Mouse (Mus musculus) layer of hippocampus, postnatal 14 days (tissue): ENCODE measurements around the gene Mylk3. TPM values are rescaled to one million over a fixed set of nuclear protein-coding genes. Genes with fewer than 3 reads are reported as not detected.
A peak's percentile ranks its signal among the peaks of the same experiment; 100 is the strongest.

Experiments used
- DNase-seq, 2 experiments: peaks; one replicate each; pipeline ENCODE4 v3.0.0; 2021 to 2022; ENCODE audit warnings: low spot score in 2 of 2, mixed read lengths in 1 of 2
- long read RNA-seq, 2 experiments: library from polyadenylated mRNA; stranded (forward); transcript quantifications; one replicate each; pipeline ENCODE4 v2.0.0; 2021
- total RNA-seq, 2 experiments: library from RNA; stranded (reverse); gene quantifications; 2 replicates each; pipeline ENCODE4 v1.2.3; 2021

Mylk3 gene
- 1 to 10 TPM in 1 of 2 experiments, under 1 TPM in 1; 0.78 to 1.2 TPM for total RNA-seq
- long read RNA-seq, experiment 1, partial matches to known transcripts: 0 of 1 reads
- long read RNA-seq, experiment 1, other reads (novel, unspliced or antisense): 1 of 1 reads
- long read RNA-seq, experiment 2, partial matches to known transcripts: 0 of 1 reads
- long read RNA-seq, experiment 2, other reads (novel, unspliced or antisense): 0 of 1 reads

DNA sequence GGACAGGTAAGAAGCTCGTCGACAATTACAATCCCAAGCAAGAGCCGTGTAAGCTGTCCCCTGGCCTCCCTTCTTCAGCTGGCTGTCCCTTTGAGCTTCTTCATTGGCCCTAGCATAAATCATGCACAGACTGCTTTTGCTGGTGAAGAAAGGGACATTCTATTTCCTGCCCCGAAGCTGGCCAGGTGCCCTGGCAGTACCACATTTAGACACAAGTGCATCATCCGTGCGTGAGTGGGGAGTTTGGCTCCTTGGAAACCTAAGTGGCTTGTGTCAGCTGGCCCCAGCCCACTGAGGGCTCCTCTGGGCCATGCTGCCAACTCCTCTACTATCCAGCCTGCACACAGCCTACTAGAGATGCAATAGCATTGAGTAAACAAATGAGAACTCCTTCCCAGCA is at the start of gene Mylk3:
TSS of gene Mylk3 (minus strand) at position 141 of the 400 bp plus-strand sequence.
- peak in 1 of 2 experiments; percentile 35 for DNase-seq

GRCm38 (mm10) chr8:85435736-85436135 is 49.6 kb upstream of the Mylk3 start:
- no peak for DNase-seq

GRCm38 (mm10) chr8:85434817-85435216 is 48.7 kb upstream of the Mylk3 start:
- no peak for DNase-seq

DNA sequence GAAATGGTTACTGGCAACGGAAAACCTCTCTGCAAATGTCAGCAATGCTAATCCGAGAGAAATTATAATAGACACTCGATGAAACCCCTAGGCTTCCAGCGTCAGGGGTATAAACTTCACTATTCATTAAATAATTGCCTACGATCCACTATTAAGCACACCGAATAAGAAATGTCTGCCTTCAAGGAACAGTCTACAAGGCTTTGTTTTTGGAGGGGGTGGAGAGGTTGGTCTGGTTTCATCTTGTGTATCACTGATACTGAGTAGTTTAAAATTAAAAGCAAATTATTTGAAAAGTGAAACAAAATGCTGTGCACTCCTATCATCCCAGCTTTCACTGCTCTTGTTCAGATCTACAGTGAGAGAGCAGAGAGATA is 46.9 kb upstream of the Mylk3 start:
- no peak for DNase-seq

DNA sequence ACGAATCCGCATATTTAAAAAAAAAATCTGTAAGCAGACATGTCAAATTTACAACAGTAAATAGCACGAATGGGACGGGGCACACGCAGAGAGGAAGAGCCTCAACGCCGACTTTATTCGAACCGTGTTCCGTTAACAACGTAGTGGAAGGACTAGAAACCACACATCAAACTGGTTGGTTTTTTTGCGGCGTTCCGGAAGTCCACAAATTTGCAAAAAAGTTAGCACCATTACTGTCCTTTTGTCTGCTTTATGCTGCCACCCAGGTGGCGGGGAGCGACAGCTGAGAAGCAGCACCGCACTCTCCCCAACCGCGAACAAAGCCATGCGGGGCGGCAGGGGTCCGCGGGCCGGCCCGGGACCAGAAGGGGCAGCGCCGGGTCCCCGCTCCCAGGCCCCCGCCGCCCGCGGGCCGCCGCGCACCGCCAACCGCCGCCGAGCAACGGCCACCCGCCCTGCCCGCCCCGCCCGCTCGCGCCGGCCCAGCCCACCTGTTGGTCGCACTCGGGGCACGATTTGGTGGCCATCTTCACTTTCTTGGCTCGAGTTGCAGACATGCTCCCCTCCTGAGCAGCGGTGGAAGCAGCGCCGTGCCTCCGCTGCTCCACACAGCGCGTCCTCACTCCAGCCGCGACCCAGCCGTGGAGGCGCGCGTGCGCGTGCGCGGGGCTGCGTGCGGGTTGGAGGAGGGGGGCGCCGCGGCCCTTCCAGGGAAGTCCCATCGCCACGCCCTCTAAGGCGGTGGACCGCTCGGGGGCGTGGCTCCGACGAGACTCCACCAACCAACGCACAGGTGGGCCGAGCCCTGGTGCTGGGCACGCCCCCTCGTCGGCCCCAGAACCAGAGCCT is 46.2 kb upstream of the Mylk3 start, which contains the start of gene 4921524J17Rik:
TSS of gene 4921524J17Rik (minus strand) at position 666 of the 849 bp plus-strand sequence.
- peak; percentile 94 to 97 for DNase-seq

DNA sequence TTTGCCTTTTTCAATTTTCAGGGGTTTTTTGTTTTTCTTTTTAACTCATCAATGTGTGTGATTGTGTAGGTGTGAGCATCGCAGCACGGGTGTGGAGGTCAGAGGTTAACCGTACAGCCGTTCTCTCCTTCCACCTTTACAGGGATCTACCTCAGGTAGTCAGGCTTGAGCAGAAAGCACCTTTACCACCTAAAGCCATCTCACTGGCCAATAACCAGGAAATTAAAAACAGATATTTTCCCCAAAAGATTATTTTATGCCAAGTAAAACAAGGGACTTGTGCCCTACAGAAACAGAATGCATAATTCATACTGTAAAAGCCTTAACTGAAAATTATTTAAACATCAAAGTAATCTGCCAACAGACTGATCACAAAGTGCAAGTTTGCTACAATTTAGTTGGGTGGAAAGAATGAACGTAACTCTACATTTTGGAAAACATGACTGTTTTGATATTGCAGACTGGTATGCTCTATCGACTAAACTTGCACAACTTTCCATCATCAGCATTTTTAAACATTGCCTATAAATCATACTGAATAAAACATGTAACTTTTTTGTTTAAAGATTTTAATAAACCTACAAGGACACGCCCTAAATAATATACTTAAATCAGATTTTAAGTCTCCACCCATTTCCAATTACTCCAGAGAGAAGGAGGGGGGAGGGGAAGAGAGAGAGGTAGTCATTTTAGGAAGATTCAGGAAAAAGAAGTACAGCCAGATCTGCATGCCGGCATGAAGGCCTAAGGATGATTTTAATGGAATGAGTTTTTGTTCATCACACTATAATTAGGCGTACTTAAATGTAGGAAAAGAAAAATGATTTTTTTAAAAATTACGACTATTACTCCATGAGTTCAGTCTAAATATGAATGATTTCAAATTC is 45.4 kb upstream of the Mylk3 start:
- no peak for DNase-seq

DNA sequence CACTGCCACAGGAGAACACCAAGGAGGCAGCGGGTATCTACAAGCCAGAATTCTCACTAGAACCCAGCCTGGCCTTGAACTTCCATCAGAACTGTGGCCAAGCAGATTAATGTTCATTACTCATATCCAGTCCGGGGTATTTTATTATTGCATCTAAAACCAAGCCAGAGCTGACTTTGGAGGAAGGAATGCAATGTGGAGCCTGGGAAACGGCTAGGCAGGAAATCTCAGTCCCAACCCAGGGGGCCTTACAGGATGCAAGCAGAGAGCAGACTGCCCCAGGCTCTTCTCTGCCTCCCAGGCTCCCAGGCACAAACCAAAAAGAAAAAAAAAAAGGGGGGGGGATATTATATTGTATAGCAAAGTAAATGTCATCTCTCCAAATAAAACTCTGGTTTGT is 44.7 kb upstream of the Mylk3 start:
- DNase-seq: no peak

- no peak for DNase-seq
These were observed 43.1 kb upstream of the Mylk3 start for GRCm38 (mm10) chr8:85429219-85429618.

- DNase-seq: no peak
These were observed 40.9 kb upstream of the Mylk3 start for GRCm38 (mm10) chr8:85427026-85427425.

DNA sequence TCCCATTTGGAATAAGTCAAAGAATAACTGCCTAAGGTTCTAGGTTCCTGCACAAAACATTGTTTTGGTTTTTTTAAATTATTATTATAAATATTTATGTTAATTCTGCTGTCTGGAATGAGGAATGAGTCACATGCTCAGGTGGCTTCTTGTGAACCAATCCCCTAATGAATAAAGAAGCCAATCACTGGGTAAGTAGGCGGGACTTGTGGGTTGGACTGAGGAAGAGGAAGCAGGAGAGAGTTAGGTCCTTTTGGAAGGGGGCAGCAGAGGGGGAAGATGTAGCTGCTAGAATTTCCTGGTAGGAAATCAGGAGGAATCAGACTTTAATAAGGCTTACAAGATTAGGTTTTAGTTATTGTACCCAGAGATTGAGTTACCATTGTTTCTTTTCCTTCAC is 35.2 kb upstream of the Mylk3 start:
- DNase-seq: no peak

DNA sequence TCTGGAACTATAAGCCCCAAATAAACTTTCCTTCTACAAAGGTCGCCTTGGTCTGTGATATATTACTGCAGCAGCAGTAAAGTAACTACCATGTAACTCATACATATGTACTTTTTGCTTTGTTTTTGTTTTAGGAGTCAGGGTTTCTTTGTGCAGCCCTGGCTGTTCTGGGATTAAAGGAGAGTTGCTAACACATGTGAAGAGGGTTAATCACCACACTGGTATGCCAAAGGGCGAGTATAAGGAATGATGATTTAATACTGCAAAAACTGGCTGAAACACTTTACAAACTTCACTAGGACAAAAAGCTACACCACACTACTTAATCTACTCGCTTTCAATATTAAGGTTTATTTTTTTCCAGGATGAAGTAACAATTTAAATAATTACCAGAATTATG is 22.4 kb upstream of the Mylk3 start:
- no peak for DNase-seq

DNA sequence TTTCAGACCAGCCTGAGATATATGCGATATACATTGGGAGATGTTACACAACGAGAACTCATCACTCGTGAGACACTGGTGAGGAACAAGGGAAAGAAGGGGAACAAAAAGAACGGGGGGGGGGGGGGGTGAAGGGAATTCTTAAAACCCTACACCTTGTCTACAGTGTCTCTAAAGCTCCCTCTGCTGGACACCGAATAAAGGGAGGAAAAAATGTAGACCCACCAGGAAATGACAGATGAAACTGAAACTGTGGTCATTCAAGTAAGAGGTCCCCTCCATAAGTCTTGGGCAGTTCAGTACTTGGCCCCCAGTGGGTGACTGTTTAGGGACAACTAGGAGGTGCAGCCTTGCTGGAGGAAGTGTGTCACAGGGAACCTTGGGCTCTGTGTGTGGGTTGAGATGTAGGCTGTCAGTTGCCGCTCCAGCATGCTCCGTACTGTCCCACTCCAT is 21.9 kb upstream of the Mylk3 start:
- DNase-seq: peak in 1 of 2 experiments; percentile 53

GRCm38 (mm10) chr8:85405961-85406360 is 19.8 kb upstream of the Mylk3 start:
- no peak for DNase-seq

GRCm38 (mm10) chr8:85405418-85405817 is 19.3 kb upstream of the Mylk3 start:
- no peak for DNase-seq

DNA sequence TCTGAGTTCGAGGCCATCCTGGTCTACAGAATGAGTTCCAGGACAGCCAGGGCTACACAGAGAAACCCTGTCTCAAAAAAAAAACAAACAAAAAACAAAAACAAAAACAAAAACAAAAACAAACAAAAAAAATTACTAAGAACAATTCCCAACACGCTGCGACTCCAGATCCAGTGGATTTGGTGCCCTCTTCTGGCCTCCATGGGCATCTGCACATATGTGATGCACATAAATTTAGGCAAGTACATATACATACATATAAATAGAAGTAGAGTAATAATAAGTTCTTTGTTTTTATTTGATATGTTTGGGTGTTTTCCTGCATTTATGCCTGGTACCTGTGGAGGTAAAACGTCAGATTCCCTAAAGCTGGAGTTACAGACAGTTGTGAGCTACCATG is 12.4 kb upstream of the Mylk3 start:
- DNase-seq: no peak

- peak in 1 of 2 experiments; percentile 30 for DNase-seq
These were observed 11.4 kb upstream of the Mylk3 start for GRCm38 (mm10) chr8:85397508-85397907.

DNA sequence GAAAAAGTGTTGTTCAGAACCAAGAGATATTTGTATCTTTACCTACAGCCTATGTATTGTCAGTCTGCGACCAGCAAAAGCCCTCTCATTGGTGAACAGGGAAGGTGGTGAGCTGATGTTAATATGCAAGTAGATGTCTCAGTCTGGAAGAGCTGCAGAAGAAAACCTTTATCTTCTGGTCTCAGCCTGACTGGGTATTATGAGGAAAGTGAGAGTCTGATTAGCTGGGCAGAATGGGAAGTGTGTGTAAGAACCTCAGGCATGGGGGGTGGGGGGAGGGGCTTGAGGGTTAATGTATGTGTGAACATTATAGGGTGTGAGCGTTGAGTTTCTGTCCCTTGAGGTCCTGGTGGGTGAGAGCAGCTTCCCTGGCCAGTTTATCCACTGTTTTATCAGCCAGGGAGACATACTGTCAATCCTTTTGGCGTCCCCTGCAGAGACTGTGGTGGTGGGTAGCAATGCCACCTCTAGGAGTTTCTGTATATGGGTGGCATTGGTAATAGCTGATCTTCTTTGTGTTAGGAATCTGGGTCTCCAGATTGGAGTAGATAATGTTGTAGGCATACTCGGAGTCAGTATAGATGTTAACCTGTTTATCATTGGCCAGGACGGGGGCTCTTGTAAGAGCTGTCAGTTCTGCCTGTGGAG is 10.4 kb upstream of the Mylk3 start:
- DNase-seq: no peak

- no peak for DNase-seq
These were observed 9.7 kb upstream of the Mylk3 start for GRCm38 (mm10) chr8:85395681-85396431.

DNA sequence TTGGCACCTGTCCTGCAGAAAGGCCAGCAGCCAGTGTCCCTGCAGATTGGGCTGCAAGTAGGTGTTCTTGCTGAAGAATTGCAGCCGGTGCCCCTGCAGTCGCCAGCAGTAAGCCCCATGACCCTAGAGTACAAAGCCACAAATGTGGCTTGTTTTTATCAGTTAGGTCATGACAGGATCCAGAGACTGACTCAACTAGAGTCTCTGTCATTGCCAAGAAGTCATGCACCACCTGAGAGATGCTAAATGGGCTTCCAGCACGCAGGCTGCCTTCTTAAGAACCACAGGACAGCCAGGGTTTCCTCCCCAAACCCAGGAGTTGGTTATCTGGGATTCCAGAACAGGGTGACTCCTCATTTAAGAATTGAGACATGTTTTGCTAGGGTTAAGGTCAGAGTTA is 8.9 kb upstream of the Mylk3 start:
- no peak for DNase-seq

- no peak for DNase-seq
These were observed 7.1 kb upstream of the Mylk3 start for GRCm38 (mm10) chr8:85393199-85393598.
